Mouse (Mus musculus): ENCODE results near the gene C1qtnf5. TPM values are rescaled to one million over a fixed set of nuclear protein-coding genes. Genes with fewer than 3 reads are reported as not detected.

Gene C1qtnf5
- polyA plus RNA-seq, 1 experiment from 2014 or later = 1.3 TPM

- whole genome bisulfite sequencing (ENCODE audit: insufficient replicate concordance) = under 1% methylated on average over 49 of the region's 51 CpGs
- Histone ChIP-seq H3K36me3 (replicated peaks; ENCODE audit: insufficient read depth, low read length) (peaks cover 8% of the 10 kb centered on the region; the same call in 1 of the 2 replicates), H3K4me1 (ENCODE audit: insufficient read depth) (peaks cover 28% of the 10 kb centered on the region), H3K9ac (replicated peaks) (peak within 1 kb of the TSS; percentile 92), H3K27ac (ENCODE audit: low read depth) (peak within 1 kb of the TSS; percentile 67), H3K4me2 (ENCODE audit: low read depth, low read length) (peak within 1 kb of the TSS; percentile 67), H3K27me3 (ENCODE audit: insufficient read depth, low read length) (no peaks in the 10 kb centered on the region), H3K4me3 (ENCODE audit: low read depth, low read length) (peak within 1 kb of the TSS; percentile 88), H3K9me3 (ENCODE audit: low read length) (no peaks in the 10 kb centered on the region)
- DNase-seq = peak; percentile 95
- TF ChIP-seq EP300 (IDR thresholded peaks at IDR 0.05; ENCODE audit: low read depth) = no peak
- TF ChIP-seq CTCF (IDR thresholded peaks at IDR 0.05; ENCODE audit: low read depth) = no peak
- peak; percentile 99 for ATAC-seq
Observed at GRCm38 (mm10) chr9:44113105-44113789, 6.2 kb downstream of the C1qtnf5 start, which contains the start of the genes Gm49380 and Rnf26. Gene Gm49380 (minus strand): TSS chr9:44113500. Gene Rnf26 (minus strand): TSS chr9:44113517.

GRCm38 (mm10) chr9:44114453-44114852 lies 7.4 kb downstream of the C1qtnf5 start:
- Histone ChIP-seq H3K27me3 (ENCODE audit: insufficient read depth, low read length) (no peaks in the 10 kb centered on the region), H3K36me3 (replicated peaks; ENCODE audit: insufficient read depth, low read length) (no peaks in the 10 kb centered on the region; the same call in 1 of the 2 replicates), H3K4me3 (ENCODE audit: low read depth, low read length) (no peak overlapping the region), H3K27ac (ENCODE audit: low read depth) (no peak overlapping the region), H3K9me3 (ENCODE audit: low read length) (no peaks in the 10 kb centered on the region), H3K4me2 (ENCODE audit: low read depth, low read length) (no peak overlapping the region), H3K9ac (replicated peaks) (no peak overlapping the region), H3K4me1 (ENCODE audit: insufficient read depth) (peaks cover 19% of the 10 kb centered on the region)
- TF ChIP-seq EP300 (IDR thresholded peaks at IDR 0.05; ENCODE audit: low read depth) = no peak
- no peak for TF ChIP-seq CTCF (IDR thresholded peaks at IDR 0.05; ENCODE audit: low read depth)
- ATAC-seq = no peak
- WGBS (ENCODE audit: insufficient replicate concordance) = 71% methylated on average over 2 of the region's 2 CpGs
- DNase-seq = no peak

DNA sequence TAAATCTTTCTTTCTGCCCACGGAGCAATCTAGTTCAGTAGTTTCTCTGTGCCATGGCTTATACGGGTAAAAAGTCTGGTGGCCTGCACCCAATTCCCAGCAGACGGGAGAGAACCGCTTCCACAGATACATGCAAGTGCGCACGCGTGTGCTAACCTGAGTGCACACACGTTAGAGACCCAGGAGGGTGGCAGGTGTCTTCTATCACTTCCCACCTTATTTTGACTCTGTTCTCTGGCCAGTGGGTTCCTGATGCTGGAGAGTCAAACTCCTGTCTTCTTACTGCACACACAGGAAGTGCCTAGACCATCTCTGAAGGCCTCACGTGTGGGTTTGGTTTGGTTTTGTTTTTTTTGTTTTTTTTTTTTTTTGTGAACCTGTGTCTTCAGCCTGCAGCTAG lies 8.6 kb downstream of the C1qtnf5 start:
- WGBS (ENCODE audit: insufficient replicate concordance) = 84% methylated on average over 9 of the region's 9 CpGs
- Histone ChIP-seq H3K4me2 (ENCODE audit: low read depth, low read length) (no peak overlapping the region), H3K9ac (replicated peaks) (no peak overlapping the region), H3K9me3 (ENCODE audit: low read length) (no peaks in the 10 kb centered on the region), H3K27ac (ENCODE audit: low read depth) (no peak overlapping the region), H3K4me3 (ENCODE audit: low read depth, low read length) (no peak overlapping the region), H3K36me3 (replicated peaks; ENCODE audit: insufficient read depth, low read length) (no peaks in the 10 kb centered on the region), H3K27me3 (ENCODE audit: insufficient read depth, low read length) (no peaks in the 10 kb centered on the region), H3K4me1 (ENCODE audit: insufficient read depth) (peaks cover 8% of the 10 kb centered on the region)
- DNase-seq = no peak
- TF ChIP-seq EP300 (IDR thresholded peaks at IDR 0.05; ENCODE audit: low read depth) (no peak), CTCF (IDR thresholded peaks at IDR 0.05; ENCODE audit: low read depth) (no peak)
- ATAC-seq = no peak

- Histone ChIP-seq H3K4me2 (ENCODE audit: low read depth, low read length) (no peak overlapping the region), H3K36me3 (replicated peaks; ENCODE audit: insufficient read depth, low read length) (no peaks in the 10 kb centered on the region), H3K27ac (ENCODE audit: low read depth) (no peak overlapping the region), H3K4me1 (ENCODE audit: insufficient read depth) (peaks cover 8% of the 10 kb centered on the region), H3K4me3 (ENCODE audit: low read depth, low read length) (no peak overlapping the region), H3K9ac (replicated peaks) (no peak overlapping the region), H3K27me3 (ENCODE audit: insufficient read depth, low read length) (no peaks in the 10 kb centered on the region), H3K9me3 (ENCODE audit: low read length) (no peaks in the 10 kb centered on the region)
- DNase-seq (no peak), ATAC-seq (no peak)
- TF ChIP-seq EP300 (IDR thresholded peaks at IDR 0.05; ENCODE audit: low read depth) = no peak
- TF ChIP-seq CTCF (IDR thresholded peaks at IDR 0.05; ENCODE audit: low read depth) = peak; percentile 48
- WGBS (ENCODE audit: insufficient replicate concordance) = 82% methylated on average over 4 of the region's 4 CpGs
Observed at GRCm38 (mm10) chr9:44116182-44116581, 9.1 kb downstream of the C1qtnf5 start.

- Histone ChIP-seq H3K27me3 (ENCODE audit: insufficient read depth, low read length) (no peaks in the 10 kb centered on the region), H3K36me3 (replicated peaks; ENCODE audit: insufficient read depth, low read length) (no peaks in the 10 kb centered on the region), H3K4me2 (ENCODE audit: low read depth, low read length) (no peak overlapping the region), H3K4me3 (ENCODE audit: low read depth, low read length) (no peak overlapping the region), H3K9me3 (ENCODE audit: low read length) (no peaks in the 10 kb centered on the region), H3K9ac (replicated peaks) (no peak overlapping the region), H3K4me1 (ENCODE audit: insufficient read depth) (peaks cover 5% of the 10 kb centered on the region), H3K27ac (ENCODE audit: low read depth) (no peak overlapping the region)
- TF ChIP-seq CTCF (IDR thresholded peaks at IDR 0.05; ENCODE audit: low read depth) = peak; percentile 79
- no peak for TF ChIP-seq EP300 (IDR thresholded peaks at IDR 0.05; ENCODE audit: low read depth)
- WGBS (ENCODE audit: insufficient replicate concordance) = 51% methylated on average over 5 of the region's 5 CpGs
- peak; percentile 70 for DNase-seq
- ATAC-seq = no peak
Observed at GRCm38 (mm10) chr9:44119011-44119410, 12.0 kb downstream of the C1qtnf5 start.

- Histone ChIP-seq H3K4me2 (ENCODE audit: low read depth, low read length) (no peak overlapping the region), H3K4me1 (ENCODE audit: insufficient read depth) (no peaks in the 10 kb centered on the region), H3K9me3 (ENCODE audit: low read length) (no peaks in the 10 kb centered on the region), H3K36me3 (replicated peaks; ENCODE audit: insufficient read depth, low read length) (no peaks in the 10 kb centered on the region), H3K9ac (replicated peaks) (no peak overlapping the region), H3K4me3 (ENCODE audit: low read depth, low read length) (no peak overlapping the region), H3K27ac (ENCODE audit: low read depth) (no peak overlapping the region), H3K27me3 (ENCODE audit: insufficient read depth, low read length) (no peaks in the 10 kb centered on the region)
- no peak for TF ChIP-seq EP300 (IDR thresholded peaks at IDR 0.05; ENCODE audit: low read depth)
- TF ChIP-seq CTCF (IDR thresholded peaks at IDR 0.05; ENCODE audit: low read depth) = no peak
- WGBS (ENCODE audit: insufficient replicate concordance) = 78% methylated on average over 8 of the region's 8 CpGs
- ATAC-seq (no peak), DNase-seq (no peak)
Observed at GRCm38 (mm10) chr9:44119948-44120465, 13.0 kb downstream of the C1qtnf5 start.
